Mouse (Mus musculus): ENCODE measurements around the gene Mmp11.

GRCm38 (mm10) chr10:75944066-75944772, 7.9 kb upstream of the Mmp11 start:
- TF ChIP-seq POLR2A (IDR thresholded peaks at IDR 0.05; ENCODE audit: borderline replicate concordance, control insufficient read depth, low read depth, low read length) = no peak
- no peak for TF ChIP-seq CTCF (IDR thresholded peaks at IDR 0.05; ENCODE audit: control insufficient read depth, insufficient read depth, low read length)
